Mouse (Mus musculus) liver, adult (tissue): ENCODE measurements around the gene Skint10.

Experiments
- GATA4 ChIP-seq: IDR thresholded peaks from 2 replicates; pipeline ENCODE4 v1.6.1; 2014; ENCODE audit warnings: mild to moderate bottlenecking, low read length; ENCODE audit not compliant: insufficient replicate concordance

Skint10 gene

DNA sequence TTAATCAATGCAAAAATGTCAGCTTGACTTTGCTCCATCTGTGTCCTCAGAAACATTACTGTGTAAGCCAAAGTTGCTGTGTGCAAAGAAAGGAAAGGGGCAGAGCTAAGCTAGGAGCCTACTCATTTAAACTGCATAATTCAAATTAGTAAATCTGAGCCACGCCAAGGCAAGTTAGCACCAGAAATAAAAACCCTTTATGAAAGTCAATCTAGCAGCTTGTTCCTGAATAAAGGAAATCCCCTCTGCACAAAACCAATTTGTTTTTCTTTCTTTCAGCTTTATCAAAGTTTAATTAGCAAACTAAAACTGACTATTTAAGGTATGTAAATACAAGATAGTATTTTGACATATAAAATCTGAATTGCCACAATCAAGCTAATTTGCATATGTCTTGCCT, at the start of gene Skint10:
Gene Skint10 (minus strand): TSS at position 101 of the 400 bp plus-strand sequence.
- TF ChIP-seq GATA4: no peak

DNA sequence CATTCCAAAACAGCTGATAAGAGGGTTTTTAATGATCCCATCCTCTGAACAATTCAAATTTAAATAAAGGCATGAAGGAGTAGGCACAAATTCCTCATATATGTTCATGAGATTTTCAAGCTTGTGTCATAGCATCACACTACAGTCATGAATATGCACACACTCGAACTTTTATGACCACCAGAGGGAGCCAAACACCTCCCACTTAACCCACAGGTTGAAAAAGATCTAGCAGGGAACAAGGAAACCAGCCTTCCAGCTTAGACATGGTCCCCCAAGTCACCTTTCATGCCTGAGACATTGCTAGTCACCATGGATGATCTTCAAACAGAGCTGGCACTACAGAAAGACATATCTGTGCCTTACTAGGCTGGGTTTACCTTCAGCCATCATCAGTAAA, 16.0 kb upstream of the Skint10 start:
- TF ChIP-seq GATA4: no peak
